Mouse (Mus musculus): Measurements from ENCODE around the gene St6galnac5.

- TF ChIP-seq CTCF (IDR thresholded peaks at IDR 0.05; ENCODE audit: low read depth, low read length) (no peak), POLR2AphosphoS5 (IDR thresholded peaks at IDR 0.05; ENCODE audit: insufficient replicate concordance, low read depth, low read length) (no peak), GATA1 (IDR thresholded peaks at IDR 0.05; ENCODE audit: borderline replicate concordance, low read length) (no peak), TAL1 (conservative IDR thresholded peaks at IDR 0.05; ENCODE audit: low read depth, low read length) (no peak)
Observed at GRCm38 (mm10) chr3:152941671-152942070, 40.4 kb downstream of the St6galnac5 start.

Measured in G1E (cell line).